Mouse (Mus musculus): ENCODE measurements around the gene Rassf3.

Rassf3 gene

GRCm38 (mm10) chr10:121374693-121375620, 101.2 kb downstream of the Rassf3 start:
- Histone ChIP-seq H3K4me1 (replicated peaks; ENCODE audit: low read depth, low read length) (peaks cover 37% of the 10 kb centered on the region), H3K9me3 (ENCODE audit: low read length) (no peaks in the 10 kb centered on the region), H3K4me3 (replicated peaks; ENCODE audit: low read length) (no peak overlapping the region), H3K36me3 (ENCODE audit: insufficient read depth, low read length) (peaks cover 73% of the 10 kb centered on the region), H3K27me3 (ENCODE audit: insufficient read depth, low read length) (no peaks in the 10 kb centered on the region)
- no peak for TF ChIP-seq NANOG (IDR thresholded peaks at IDR 0.05; ENCODE audit: borderline replicate concordance, low read length)
- no peak; the same call in 1 of the 2 replicates for TF ChIP-seq CTCF (conservative IDR thresholded peaks at IDR 0.05; ENCODE audit: low read length)
- TF ChIP-seq POU5F1 (IDR thresholded peaks at IDR 0.05; ENCODE audit: borderline replicate concordance, low read length), result no peak

- Histone ChIP-seq H3K4me1 (replicated peaks; ENCODE audit: low read depth, low read length) (peaks cover 41% of the 10 kb centered on the region), H3K36me3 (ENCODE audit: insufficient read depth, low read length) (peaks cover 73% of the 10 kb centered on the region), H3K4me3 (replicated peaks; ENCODE audit: low read length) (peak overlapping the region; percentile 46), H3K27me3 (ENCODE audit: insufficient read depth, low read length) (no peaks in the 10 kb centered on the region), H3K9me3 (ENCODE audit: low read length) (no peaks in the 10 kb centered on the region)
- no peak for TF ChIP-seq NANOG (IDR thresholded peaks at IDR 0.05; ENCODE audit: borderline replicate concordance, low read length)
- TF ChIP-seq POU5F1 (IDR thresholded peaks at IDR 0.05; ENCODE audit: borderline replicate concordance, low read length), result no peak
- TF ChIP-seq CTCF (conservative IDR thresholded peaks at IDR 0.05; ENCODE audit: low read length), result no peak
Observed at GRCm38 (mm10) chr10:121374013-121374412, 102.1 kb downstream of the Rassf3 start.

GRCm38 (mm10) chr10:121370777-121371176, 105.4 kb downstream of the Rassf3 start:
- Histone ChIP-seq H3K36me3 (ENCODE audit: insufficient read depth, low read length) (peaks cover 45% of the 10 kb centered on the region), H3K27me3 (ENCODE audit: insufficient read depth, low read length) (peaks cover 7% of the 10 kb centered on the region), H3K9me3 (ENCODE audit: low read length) (no peaks in the 10 kb centered on the region), H3K4me3 (replicated peaks; ENCODE audit: low read length) (no peak overlapping the region), H3K4me1 (replicated peaks; ENCODE audit: low read depth, low read length) (peaks cover 43% of the 10 kb centered on the region)
- TF ChIP-seq POU5F1 (IDR thresholded peaks at IDR 0.05; ENCODE audit: borderline replicate concordance, low read length) (no peak), CTCF (conservative IDR thresholded peaks at IDR 0.05; ENCODE audit: low read length) (peak; percentile 94)

GRCm38 (mm10) chr10:121368783-121369465, 107.2 kb downstream of the Rassf3 start:
- H3K9me3 ChIP-seq (ENCODE audit: low read length), result no peaks in the 10 kb centered on the region
- H3K27me3 ChIP-seq (ENCODE audit: insufficient read depth, low read length), result peaks cover 20% of the 10 kb centered on the region
- peaks cover 32% of the 10 kb centered on the region for H3K36me3 ChIP-seq (ENCODE audit: insufficient read depth, low read length)
- no peak overlapping the region for H3K4me3 ChIP-seq (replicated peaks; ENCODE audit: low read length)
- peaks cover 38% of the 10 kb centered on the region for H3K4me1 ChIP-seq (replicated peaks; ENCODE audit: low read depth, low read length)
- TF ChIP-seq NANOG (IDR thresholded peaks at IDR 0.05; ENCODE audit: borderline replicate concordance, low read length) (no peak), CTCF (conservative IDR thresholded peaks at IDR 0.05; ENCODE audit: low read length) (no peak), POU5F1 (IDR thresholded peaks at IDR 0.05; ENCODE audit: borderline replicate concordance, low read length) (no peak)

- H3K36me3 ChIP-seq (ENCODE audit: insufficient read depth, low read length), result peaks cover 25% of the 10 kb centered on the region
- TF ChIP-seq POU5F1 (IDR thresholded peaks at IDR 0.05; ENCODE audit: borderline replicate concordance, low read length) (no peak), NANOG (IDR thresholded peaks at IDR 0.05; ENCODE audit: borderline replicate concordance, low read length) (no peak), CTCF (conservative IDR thresholded peaks at IDR 0.05; ENCODE audit: low read length) (no peak)
- H3K4me1 ChIP-seq (replicated peaks; ENCODE audit: low read depth, low read length), result peaks cover 28% of the 10 kb centered on the region
- H3K27me3 ChIP-seq (ENCODE audit: insufficient read depth, low read length), result peaks cover 26% of the 10 kb centered on the region
- no peaks in the 10 kb centered on the region for H3K9me3 ChIP-seq (ENCODE audit: low read length)
- no peak overlapping the region for H3K4me3 ChIP-seq (replicated peaks; ENCODE audit: low read length)
Observed at GRCm38 (mm10) chr10:121367780-121368179, 108.4 kb downstream of the Rassf3 start.

- Histone ChIP-seq H3K4me3 (replicated peaks; ENCODE audit: low read length) (no peak overlapping the region), H3K27me3 (ENCODE audit: insufficient read depth, low read length) (peaks cover 26% of the 10 kb centered on the region), H3K36me3 (ENCODE audit: insufficient read depth, low read length) (peaks cover 24% of the 10 kb centered on the region), H3K4me1 (replicated peaks; ENCODE audit: low read depth, low read length) (peaks cover 28% of the 10 kb centered on the region), H3K9me3 (ENCODE audit: low read length) (no peaks in the 10 kb centered on the region)
- TF ChIP-seq NANOG (IDR thresholded peaks at IDR 0.05; ENCODE audit: borderline replicate concordance, low read length) (no peak), POU5F1 (IDR thresholded peaks at IDR 0.05; ENCODE audit: borderline replicate concordance, low read length) (no peak), CTCF (conservative IDR thresholded peaks at IDR 0.05; ENCODE audit: low read length) (no peak)
Observed at GRCm38 (mm10) chr10:121367271-121367670, 108.9 kb downstream of the Rassf3 start.

GRCm38 (mm10) chr10:121365781-121366272, 110.3 kb downstream of the Rassf3 start:
- Histone ChIP-seq H3K4me3 (replicated peaks; ENCODE audit: low read length) (peak overlapping the region; percentile 93), H3K9me3 (ENCODE audit: low read length) (no peaks in the 10 kb centered on the region), H3K36me3 (ENCODE audit: insufficient read depth, low read length) (peaks cover 16% of the 10 kb centered on the region), H3K4me1 (replicated peaks; ENCODE audit: low read depth, low read length) (peaks cover 28% of the 10 kb centered on the region), H3K27me3 (ENCODE audit: insufficient read depth, low read length) (peaks cover 26% of the 10 kb centered on the region)
- TF ChIP-seq CTCF (conservative IDR thresholded peaks at IDR 0.05; ENCODE audit: low read length) (no peak), NANOG (IDR thresholded peaks at IDR 0.05; ENCODE audit: borderline replicate concordance, low read length) (no peak), POU5F1 (IDR thresholded peaks at IDR 0.05; ENCODE audit: borderline replicate concordance, low read length) (no peak)
